25 mouse cellular contexts compared by ENCODE assay signal in the genomic region with DNA sequence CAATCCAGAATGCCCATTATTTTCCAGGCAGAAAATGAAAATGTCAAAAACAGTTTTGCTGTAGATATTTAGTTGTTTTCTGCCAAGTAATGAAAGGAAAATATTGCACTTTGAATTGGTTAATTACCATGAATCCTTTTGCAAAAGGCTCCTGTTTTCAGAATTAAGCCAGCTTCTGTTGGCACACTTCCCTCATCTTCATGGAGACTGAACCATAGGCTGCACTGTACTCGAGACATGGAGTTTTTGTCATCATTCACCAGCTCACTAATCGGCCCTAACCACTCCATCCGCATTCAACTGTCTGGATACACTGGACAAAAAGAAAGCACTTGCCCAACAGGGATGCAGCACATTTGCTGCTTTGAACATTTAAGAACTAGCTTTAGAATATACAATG.
DNase-seq lines count a peak whose midpoint lies in the region; ATAC-seq lines count a peak whose summit lies in the region.
"Had no signal": no experiment of that assay in that cellular context is flagged by ENCODE, and none has a peak within 500 bp of the region (broad histone marks: within the 10 kb centered on the region; RNA-seq: fewer than 3 reads in every experiment).

No protein-coding gene starts in this region.

- H3K9me3 ChIP-seq in forebrain, embryonic 14.5 days (replicated peaks; ENCODE audit: control insufficient read depth, low read length), result no peaks in the 10 kb centered on the region
- H3K9me3 ChIP-seq in forebrain, embryonic 12.5 days, result no peaks in the 10 kb centered on the region
- H3K9me3 ChIP-seq in midbrain, embryonic 15.5 days, result no peaks in the 10 kb centered on the region
- no peaks in the 10 kb centered on the region for H3K9me3 ChIP-seq in midbrain, embryonic 11.5 days (ENCODE audit: control insufficient read depth, low read length)
- H3K9me3 ChIP-seq: heart, embryonic 13.5 days; hindbrain, embryonic 15.5 days; limb, embryonic 15.5 days; liver, embryonic 15.5 days; midbrain, embryonic 12.5 days; stomach, embryonic 15.5 days had no signal

- H3K27me3 ChIP-seq in forebrain, embryonic 14.5 days (replicated peaks; ENCODE audit: control insufficient read depth, insufficient read depth, low read length), result no peaks in the 10 kb centered on the region
- no peaks in the 10 kb centered on the region for H3K27me3 ChIP-seq in forebrain, embryonic 12.5 days
- no peaks in the 10 kb centered on the region for H3K27me3 ChIP-seq in midbrain, embryonic 15.5 days (replicated peaks)
- H3K27me3 ChIP-seq in midbrain, embryonic 11.5 days (ENCODE audit: control insufficient read depth, insufficient read depth, low read length), result no peaks in the 10 kb centered on the region
- H3K27me3 ChIP-seq: heart, embryonic 13.5 days; hindbrain, embryonic 15.5 days; limb, embryonic 15.5 days; liver, embryonic 15.5 days; midbrain, embryonic 12.5 days; stomach, embryonic 15.5 days had no signal

- H3K27ac ChIP-seq in forebrain, embryonic 14.5 days (ENCODE audit: low read depth, low read length), result no peak overlapping the region
- no peak overlapping the region for H3K27ac ChIP-seq in forebrain, embryonic 12.5 days
- 0 out of 2 replicates have a peak overlapping the region, but pooled peaks have one; percentile 5 for H3K27ac ChIP-seq in midbrain, embryonic 15.5 days
- no peak overlapping the region for H3K27ac ChIP-seq in midbrain, embryonic 11.5 days (ENCODE audit: low read depth, low read length)
- H3K27ac ChIP-seq: heart, adult 2 months; heart, embryonic 13.5 days; hindbrain, embryonic 15.5 days; layer of hippocampus, adult 2 months; limb, embryonic 15.5 days; liver, embryonic 15.5 days; midbrain, embryonic 12.5 days; stomach, embryonic 15.5 days had no signal

- H3K36me3 ChIP-seq in forebrain, embryonic 14.5 days (ENCODE audit: control insufficient read depth, insufficient read depth, low read length), result no peaks in the 10 kb centered on the region
- H3K36me3 ChIP-seq in forebrain, embryonic 12.5 days (replicated peaks), result no peaks in the 10 kb centered on the region
- H3K36me3 ChIP-seq in midbrain, embryonic 15.5 days (replicated peaks), result no peaks in the 10 kb centered on the region
- H3K36me3 ChIP-seq in midbrain, embryonic 11.5 days (ENCODE audit: control insufficient read depth, insufficient read depth, low read length), result no peaks in the 10 kb centered on the region
- H3K36me3 ChIP-seq: heart, embryonic 13.5 days; hindbrain, embryonic 15.5 days; limb, embryonic 15.5 days; liver, embryonic 15.5 days; midbrain, embryonic 12.5 days; stomach, embryonic 15.5 days had no signal

- WGBS in forebrain, embryonic 14.5 days, result 9% methylated on average over 3 of the region's 3 CpGs
- WGBS in forebrain, embryonic 12.5 days, result 54% methylated on average over 3 of the region's 3 CpGs
- 45% methylated on average over 3 of the region's 3 CpGs for WGBS in midbrain, embryonic 15.5 days
- 79% methylated on average over 3 of the region's 3 CpGs for WGBS in midbrain, embryonic 11.5 days

- no peaks in the 10 kb centered on the region for H3K4me1 ChIP-seq in forebrain, embryonic 14.5 days (ENCODE audit: control insufficient read depth, insufficient read depth, low read length)
- H3K4me1 ChIP-seq in forebrain, embryonic 12.5 days, result no peaks in the 10 kb centered on the region
- H3K4me1 ChIP-seq in midbrain, embryonic 15.5 days, result peaks cover 5% of the 10 kb centered on the region; the same call in 1 of the 2 replicates
- no peaks in the 10 kb centered on the region; the same call in 1 of the 2 replicates for H3K4me1 ChIP-seq in midbrain, embryonic 11.5 days (ENCODE audit: control insufficient read depth, insufficient read depth, low read length)
- H3K4me1 ChIP-seq: limb, embryonic 15.5 days; liver, embryonic 15.5 days; midbrain, embryonic 12.5 days; stomach, embryonic 15.5 days had no signal

- H3K9ac ChIP-seq in forebrain, embryonic 14.5 days (ENCODE audit: low read length), result no peak overlapping the region
- no peak overlapping the region for H3K9ac ChIP-seq in forebrain, embryonic 12.5 days
- H3K9ac ChIP-seq in midbrain, embryonic 15.5 days, result no peak overlapping the region
- H3K9ac ChIP-seq in midbrain, embryonic 11.5 days (ENCODE audit: low read length), result no peak overlapping the region
- H3K9ac ChIP-seq: heart, embryonic 13.5 days; hindbrain, embryonic 15.5 days; limb, embryonic 15.5 days; liver, embryonic 15.5 days; midbrain, embryonic 12.5 days; stomach, embryonic 15.5 days had no signal

- ATAC-seq in forebrain, embryonic 14.5 days, result no peak
- no peak for ATAC-seq in forebrain, embryonic 12.5 days (ENCODE audit: low FRiP score)
- ATAC-seq in midbrain, embryonic 15.5 days (replicated peaks), result no peak
- ATAC-seq in midbrain, embryonic 11.5 days (ENCODE audit: low FRiP score), result no peak
- ATAC-seq: intestine, embryonic 16.5 days; lung, postnatal 0 days had no signal

- no peak overlapping the region for H3K4me3 ChIP-seq in forebrain, embryonic 14.5 days (ENCODE audit: low read depth, low read length)
- H3K4me3 ChIP-seq in forebrain, embryonic 12.5 days (replicated peaks), result no peak overlapping the region
- no peak overlapping the region for H3K4me3 ChIP-seq in midbrain, embryonic 15.5 days
- no peak overlapping the region for H3K4me3 ChIP-seq in midbrain, embryonic 11.5 days (ENCODE audit: low read depth, low read length)
- H3K4me3 ChIP-seq: heart, adult 2 months; heart, embryonic 13.5 days; hindbrain, embryonic 15.5 days; layer of hippocampus, adult 2 months; limb, embryonic 15.5 days; liver, embryonic 15.5 days; midbrain, embryonic 12.5 days; stomach, embryonic 15.5 days had no signal

- intact Hi-C loops in left cerebral cortex, postnatal 4 days (cut with DNase I), result no loop called here

- H3K4me2 ChIP-seq in forebrain, embryonic 14.5 days (ENCODE audit: low read length), result no peak overlapping the region
- H3K4me2 ChIP-seq in forebrain, embryonic 12.5 days, result no peak overlapping the region
- H3K4me2 ChIP-seq in midbrain, embryonic 15.5 days, result no peak overlapping the region
- no peak overlapping the region for H3K4me2 ChIP-seq in midbrain, embryonic 11.5 days
- H3K4me2 ChIP-seq: heart, embryonic 13.5 days; hindbrain, embryonic 15.5 days; limb, embryonic 15.5 days; liver, embryonic 15.5 days; midbrain, embryonic 12.5 days; stomach, embryonic 15.5 days had no signal

- peak; percentile 76 for DNase-seq in forebrain, embryonic 14.5 days (ENCODE audit: low spot score)
- peak; percentile 6 for DNase-seq in left cerebral cortex, postnatal 4 days
- no peak for DNase-seq in left cerebral cortex, adult 18-20 months (ENCODE audit: low spot score in 2 of 2)
- DNase-seq in midbrain, embryonic 11.5 days (ENCODE audit: low spot score, missing footprints), result no peak
- no peak for DNase-seq in layer of hippocampus, adult 9-10 months (ENCODE audit: low spot score)
- DNase-seq: adrenal gland, postnatal 10 days; cerebellum, adult 8-10 months; gastrocnemius, postnatal 36 days; heart, adult 2 months; heart, postnatal 14 days; kidney, adult 9 months; kidney, postnatal 25 days; layer of hippocampus, postnatal 36 days; thymus, postnatal 25 days had no signal

Comparison
In these comparisons a context has a peak if more than half of its experiments do, and no peak if none do; other contexts are left out.
1. DNase-seq: peak in forebrain, embryonic 14.5 days (single experiment) and left cerebral cortex, postnatal 4 days (single experiment); none in left cerebral cortex, adult 18-20 months (0 of 2), midbrain, embryonic 11.5 days (single experiment) and layer of hippocampus, adult 9-10 months (single experiment).